Mouse (Mus musculus) embryo, embryonic 9.5 days (tissue): ENCODE data around the gene Ms4a15.

ENCODE experiments used
- DNase-seq: peaks from one replicate; pipeline ENCODE4 v3.0.0-alpha.2; 2017; ENCODE audit errors: extremely low spot score

Ms4a15 gene

DNA sequence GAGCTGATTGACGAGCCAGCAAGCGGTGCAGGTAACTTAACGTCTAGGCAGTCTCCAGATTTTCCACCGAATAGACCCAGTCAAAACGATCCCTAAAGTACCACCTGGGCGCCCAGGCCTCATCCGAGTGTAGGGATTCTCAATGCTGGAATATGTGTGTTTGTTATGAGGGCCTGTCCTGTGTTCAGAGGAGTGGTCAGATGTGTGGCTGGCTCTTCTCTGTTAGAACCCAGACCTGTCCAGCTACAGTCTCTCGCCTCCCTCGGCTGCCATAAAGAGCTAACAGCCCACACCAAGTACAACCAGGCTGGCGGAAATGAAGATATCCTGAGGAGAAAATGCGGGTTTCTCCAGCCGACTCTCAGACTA, 33.1 kb downstream of the Ms4a15 start:
- DNase-seq: no peak

- peak; percentile 75 for DNase-seq
Observed at GRCm38 (mm10) chr19:10959085-10959977, 33.7 kb downstream of the Ms4a15 start.

DNA sequence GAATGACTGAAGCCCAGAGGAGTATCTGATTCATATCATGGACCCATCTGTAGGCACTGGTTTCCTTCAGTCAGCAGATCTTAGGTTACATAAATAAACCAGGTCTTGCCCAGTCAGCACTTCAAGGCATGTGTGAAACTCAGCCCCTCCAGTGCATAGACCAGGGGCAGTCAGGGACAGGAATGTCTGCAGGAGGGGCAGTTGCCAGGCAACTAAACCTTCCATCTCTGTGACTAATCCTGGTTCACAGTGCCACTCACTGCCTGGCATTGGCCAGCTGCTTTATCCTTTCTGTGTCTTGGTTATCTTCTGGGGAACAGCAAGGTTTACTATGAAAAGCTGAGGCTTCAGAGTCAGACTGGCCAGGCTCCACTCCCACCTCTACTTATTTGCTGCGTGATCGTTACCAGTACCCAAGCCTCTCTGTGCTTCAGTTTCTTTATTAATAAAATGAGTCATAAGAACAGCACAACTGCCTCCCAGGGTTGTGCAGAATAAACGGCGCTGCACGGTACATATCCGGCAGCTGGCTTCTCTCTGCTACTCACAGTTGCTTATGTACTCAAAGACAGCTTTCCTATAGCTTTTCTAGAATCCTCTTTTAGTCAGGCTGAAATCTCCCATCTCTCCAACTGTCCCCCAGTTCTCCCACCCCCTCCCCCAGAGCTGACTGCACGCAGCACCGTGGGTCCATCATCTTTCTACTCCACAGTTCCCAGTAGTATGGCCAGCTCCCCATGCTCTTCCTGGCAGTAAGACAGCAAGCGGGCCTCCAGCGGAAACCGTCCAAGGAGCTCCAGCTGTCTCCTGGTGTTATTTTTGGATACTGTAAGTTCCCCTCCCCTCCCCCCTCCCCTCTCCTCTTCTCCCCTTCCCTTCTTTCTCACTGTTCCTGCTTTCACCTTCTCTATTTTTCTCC, 40.8 kb downstream of the Ms4a15 start:
- DNase-seq: no peak

DNA sequence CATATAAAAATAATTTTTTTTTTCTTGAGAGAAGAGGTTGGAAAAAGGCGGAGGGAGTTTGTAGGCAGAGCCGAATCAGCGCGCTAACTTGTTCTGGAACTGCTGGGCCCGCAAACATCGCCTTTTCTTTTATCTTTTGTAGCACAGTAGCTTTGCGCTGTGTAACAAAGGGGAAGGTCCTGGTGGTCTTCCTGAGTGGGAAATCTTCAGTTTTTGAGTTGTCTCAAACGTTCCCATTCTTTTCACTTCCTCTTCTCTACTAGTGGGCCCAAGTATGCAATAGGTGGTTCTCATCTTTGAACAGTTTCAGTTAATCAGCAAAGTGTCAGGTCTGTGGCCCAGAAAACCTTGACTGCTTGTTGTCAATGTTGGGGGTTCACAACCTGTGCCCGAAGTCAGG, 43.5 kb downstream of the Ms4a15 start:
- no peak for DNase-seq

DNA sequence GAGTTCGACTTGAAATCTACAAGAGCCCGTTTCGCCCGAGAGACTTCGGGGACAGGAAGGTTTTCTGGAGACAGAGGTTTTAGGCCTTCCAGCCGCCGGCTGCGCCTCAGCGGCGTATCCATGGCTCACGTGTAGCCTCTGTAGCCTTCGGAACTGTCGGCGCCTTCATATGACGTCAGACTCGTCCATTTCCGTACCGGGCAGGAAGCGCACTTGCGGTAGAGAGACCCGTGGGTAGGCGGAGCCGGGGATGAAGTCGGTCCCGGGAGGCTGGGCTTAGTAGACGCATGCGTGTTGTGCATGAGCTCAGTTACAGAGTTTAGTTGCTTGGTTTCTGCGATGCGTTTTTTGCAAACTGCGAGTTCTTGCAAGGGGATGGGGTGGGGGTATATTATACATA, 43.9 kb downstream of the Ms4a15 start, which contains the start of gene Ccdc86:
Ccdc86 (minus strand) TSS at position 155 of the 400 bp plus-strand sequence.
- DNase-seq: peak; percentile 95

GRCm38 (mm10) chr19:10948416-10948815, 44.6 kb downstream of the Ms4a15 start:
- no peak for DNase-seq

DNA sequence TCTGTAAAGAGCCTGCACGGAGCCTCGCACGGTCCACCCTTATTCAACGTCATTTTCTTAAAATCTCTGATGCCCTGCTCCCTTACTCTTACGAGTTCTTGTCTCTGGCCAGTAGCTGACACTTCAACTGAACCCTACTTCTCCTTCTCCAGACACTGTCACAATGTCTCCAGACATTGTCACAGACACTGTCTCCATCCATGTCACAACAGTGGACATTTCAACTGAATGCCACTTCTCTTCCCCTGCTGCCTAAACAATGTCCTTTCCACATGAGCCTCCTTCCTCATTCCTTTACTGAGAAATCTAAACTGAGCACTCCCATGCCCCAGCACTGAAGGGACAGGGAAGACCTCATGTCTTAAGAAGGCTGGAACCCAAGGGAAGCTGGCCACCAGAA, 45.8 kb downstream of the Ms4a15 start:
- DNase-seq: no peak

DNA sequence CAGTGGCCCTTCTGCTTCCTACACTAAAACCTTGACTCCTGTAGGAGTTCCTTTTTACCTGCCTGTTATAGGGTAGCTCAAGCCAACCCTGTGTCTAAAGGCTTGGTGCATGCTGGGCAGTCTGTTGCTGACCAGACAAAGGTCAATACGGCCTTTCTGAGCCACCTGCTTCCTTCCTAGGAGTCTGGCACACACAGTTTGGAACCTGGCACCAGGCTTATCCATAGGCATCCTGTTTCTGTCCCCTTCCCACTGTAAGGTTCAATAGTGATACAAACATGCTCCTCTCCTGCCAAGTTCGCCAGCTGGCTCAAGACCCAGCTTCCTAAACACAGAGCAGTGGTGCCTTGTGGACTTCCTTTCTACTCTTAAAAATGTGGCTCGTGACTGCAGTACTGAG, 46.5 kb downstream of the Ms4a15 start:
- no peak for DNase-seq

- DNase-seq: no peak
Observed at GRCm38 (mm10) chr19:10943955-10944354, 49.1 kb downstream of the Ms4a15 start.

- DNase-seq: no peak
Observed at GRCm38 (mm10) chr19:10940801-10941457, 52.1 kb downstream of the Ms4a15 start.

DNA sequence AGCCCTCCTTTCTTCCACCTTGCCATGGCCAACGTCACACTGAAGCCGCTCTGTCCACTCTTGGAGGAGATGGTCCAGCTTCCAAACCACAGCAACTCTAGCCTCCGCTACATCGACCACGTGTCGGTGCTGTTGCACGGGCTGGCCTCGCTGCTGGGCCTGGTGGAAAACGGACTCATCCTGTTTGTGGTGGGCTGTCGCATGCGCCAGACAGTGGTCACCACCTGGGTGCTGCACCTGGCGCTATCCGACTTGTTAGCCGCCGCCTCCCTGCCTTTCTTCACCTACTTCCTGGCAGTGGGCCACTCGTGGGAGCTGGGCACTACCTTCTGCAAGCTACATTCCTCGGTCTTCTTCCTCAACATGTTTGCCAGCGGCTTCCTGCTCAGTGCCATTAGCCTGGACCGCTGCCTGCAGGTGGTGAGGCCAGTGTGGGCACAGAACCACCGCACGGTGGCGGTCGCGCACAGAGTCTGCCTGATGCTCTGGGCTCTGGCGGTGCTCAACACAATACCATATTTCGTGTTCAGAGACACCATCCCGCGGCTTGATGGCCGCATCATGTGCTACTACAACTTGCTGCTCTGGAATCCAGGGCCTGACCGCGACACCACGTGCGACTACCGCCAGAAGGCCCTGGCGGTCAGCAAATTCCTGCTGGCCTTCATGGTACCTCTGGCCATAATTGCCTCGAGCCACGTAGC, 52.8 kb downstream of the Ms4a15 start:
- DNase-seq: peak; percentile 89

DNA sequence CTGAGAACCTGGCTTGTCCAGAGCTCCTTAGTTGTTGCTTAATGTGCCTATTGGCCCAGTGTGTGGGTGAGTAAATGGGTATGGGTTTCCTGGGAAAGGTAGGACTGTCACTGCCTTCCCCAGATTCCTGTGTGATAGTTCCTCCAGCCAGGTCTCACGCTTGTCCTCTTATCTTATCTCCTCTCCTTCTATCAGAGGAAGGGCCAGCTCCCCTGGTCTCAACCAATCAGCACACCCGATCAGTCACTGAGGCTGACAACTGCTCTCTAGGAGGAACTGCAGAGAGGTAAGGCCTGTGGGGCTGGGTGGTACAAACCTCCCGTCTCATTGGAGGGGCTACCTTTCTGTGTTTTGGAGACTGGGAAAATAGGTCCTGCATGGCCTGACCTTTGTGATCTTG, 54.3 kb downstream of the Ms4a15 start:
- DNase-seq: no peak

DNA sequence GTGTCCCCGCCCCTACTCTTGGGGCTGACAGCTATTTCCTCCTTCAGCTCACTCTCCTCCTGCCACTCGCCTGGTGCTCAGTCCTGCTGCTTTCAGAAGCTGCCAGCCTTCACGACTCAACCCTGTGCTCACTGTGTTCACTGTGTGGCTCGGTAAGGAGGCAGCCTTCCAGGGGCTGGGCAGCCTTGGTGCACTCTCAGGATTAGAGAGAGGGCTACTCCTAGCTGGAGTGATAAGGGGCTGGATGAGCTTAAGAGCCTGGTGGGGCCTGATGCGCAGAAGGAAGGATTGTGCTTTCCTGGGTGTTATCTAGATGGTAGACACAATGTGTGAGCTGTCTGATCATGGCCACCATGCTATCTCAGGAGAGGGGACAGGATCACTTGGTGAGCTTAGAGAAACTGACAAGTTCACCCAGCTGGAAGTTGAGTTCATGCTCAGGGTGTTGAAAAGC, 55.9 kb downstream of the Ms4a15 start, which contains the start of gene Ptgdr2:
Ptgdr2 (plus strand) TSS at position 51 of the 454 bp plus-strand sequence.
- no peak for DNase-seq

DNA sequence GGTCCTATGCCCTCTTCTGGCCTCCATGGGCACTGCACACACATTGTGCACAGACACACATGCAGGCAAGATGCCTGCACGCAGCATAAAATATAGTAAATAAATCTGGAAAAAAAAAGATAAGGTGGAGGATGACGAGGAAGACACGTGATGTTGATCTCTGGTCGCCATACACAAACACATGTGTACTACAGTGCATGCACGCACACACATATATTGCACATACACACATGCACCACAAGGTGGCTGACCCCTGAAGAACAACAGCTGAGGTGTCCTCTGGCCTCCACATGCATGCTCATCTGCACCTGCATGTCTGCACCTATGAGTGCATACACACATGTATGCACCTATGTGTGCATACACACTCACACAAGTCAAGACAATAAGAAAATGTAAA, 57.0 kb downstream of the Ms4a15 start:
- no peak for DNase-seq

DNA sequence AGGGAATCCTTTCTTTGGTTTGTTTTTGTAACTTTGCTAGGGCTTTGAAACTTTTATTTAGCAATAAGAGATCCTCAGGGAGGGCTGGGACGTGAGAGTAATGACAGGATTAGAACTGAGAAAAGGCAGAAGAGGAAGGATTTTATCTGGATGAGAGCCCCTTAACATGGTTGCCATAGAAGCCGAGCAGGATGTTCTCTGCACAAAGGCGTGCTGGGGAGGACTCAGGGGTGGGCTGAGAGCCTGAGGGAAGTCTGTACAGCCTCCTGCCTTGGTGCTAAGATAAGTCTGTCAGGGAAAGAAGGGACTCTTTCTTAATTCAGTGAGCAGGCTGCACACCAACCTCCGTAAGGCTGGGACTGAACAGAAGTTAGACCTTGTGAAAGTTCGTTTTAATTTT, 58.0 kb downstream of the Ms4a15 start:
- DNase-seq: peak; percentile 17

- no peak for DNase-seq
Observed at GRCm38 (mm10) chr19:10930641-10931040, 62.4 kb downstream of the Ms4a15 start.
